Mouse (Mus musculus): ENCODE measurements around the gene Pqlc3.
A peak's percentile ranks its signal among the peaks of the same experiment; 100 is the strongest.

The Pqlc3 gene

DNA sequence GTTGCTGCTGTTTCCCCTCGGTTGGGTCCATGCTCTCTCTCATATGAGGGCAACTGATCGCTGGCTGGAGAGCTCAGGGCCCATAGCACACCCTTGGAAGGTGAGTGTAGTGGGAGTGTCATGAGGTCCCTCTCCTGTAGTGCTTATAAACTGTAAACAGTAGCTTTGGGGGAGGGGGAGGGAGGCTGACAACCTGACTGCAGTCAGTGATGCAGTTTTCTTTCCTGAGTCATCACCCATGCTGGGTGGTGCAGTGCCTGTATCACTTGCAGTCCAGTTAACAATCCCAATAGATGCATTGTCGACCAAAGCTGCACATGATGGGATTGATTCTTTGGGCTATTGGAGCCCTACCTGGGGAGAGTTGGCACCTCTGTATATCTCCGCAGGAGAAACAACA lies 1.0 kb upstream of the Pqlc3 start:
- no peak for DNase-seq

DNA sequence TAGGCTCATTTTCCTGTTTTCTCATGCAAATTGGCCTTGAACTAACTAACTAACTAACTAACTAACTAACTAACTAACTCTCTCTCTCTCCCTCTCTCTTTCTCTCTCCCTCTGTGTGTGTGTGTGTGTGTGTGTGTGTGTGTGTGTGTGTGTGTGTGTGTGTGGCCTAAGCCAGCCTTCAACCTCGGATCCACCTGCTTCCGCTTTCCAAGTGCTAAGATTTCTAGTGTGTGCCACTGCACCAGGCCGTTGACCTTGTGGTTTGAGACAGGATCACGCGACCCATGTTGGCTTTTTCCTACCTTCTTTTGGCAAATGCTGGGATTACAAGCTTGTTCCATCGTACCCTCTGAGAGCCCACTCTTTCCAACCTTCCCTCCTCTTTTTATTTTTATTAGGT lies 420 bp upstream of the Pqlc3 start:
- DNase-seq = peak; percentile 48

DNA sequence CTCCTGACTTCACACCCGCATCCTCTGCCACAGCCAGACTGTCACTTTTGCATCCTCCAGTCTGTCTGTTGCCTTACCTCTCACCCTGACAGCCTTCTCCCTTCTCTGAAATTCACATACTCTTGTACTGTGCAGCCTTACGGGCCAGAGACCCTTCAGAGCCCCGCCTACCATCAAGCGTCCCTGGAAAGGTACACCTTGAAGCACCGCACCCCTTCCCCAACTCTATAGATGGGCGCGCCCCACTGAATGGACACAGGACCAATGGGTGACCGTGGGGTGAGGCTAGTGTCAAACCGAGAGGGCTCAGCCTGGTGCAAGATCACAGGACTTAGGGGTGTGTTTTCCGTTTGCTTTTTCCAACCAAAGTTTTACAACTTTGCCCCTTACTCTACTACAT lies 1.1 kb downstream of the Pqlc3 start:
- DNase-seq = peak; percentile 29

DNA sequence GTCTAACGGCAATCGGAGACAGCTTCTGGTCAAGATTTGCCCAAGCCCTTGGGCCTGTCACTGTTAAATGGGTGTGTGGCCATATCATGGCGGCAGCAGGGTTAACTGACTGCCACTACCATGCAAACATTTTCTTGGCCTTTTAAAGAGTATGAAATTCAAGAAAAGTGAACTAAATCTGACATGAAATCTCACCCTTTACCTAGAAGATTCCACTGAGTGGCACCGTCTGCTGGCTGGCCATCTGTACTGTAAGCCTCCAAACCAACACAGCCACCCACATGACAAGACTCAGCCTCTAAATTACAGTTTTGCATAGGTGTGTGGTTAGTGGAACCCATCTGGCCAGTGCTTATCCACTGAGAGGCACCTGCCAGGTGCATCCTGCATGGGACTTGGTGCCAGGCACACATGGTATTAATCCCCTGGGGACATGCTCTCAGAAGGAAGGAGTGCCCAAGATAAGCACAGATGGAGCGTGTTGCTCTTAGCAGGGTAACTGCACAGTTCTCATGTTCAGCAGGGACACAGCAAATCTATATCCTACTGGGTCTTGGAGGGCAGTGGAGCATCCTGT lies 3.2 kb downstream of the Pqlc3 start:
- no peak for DNase-seq

DNA sequence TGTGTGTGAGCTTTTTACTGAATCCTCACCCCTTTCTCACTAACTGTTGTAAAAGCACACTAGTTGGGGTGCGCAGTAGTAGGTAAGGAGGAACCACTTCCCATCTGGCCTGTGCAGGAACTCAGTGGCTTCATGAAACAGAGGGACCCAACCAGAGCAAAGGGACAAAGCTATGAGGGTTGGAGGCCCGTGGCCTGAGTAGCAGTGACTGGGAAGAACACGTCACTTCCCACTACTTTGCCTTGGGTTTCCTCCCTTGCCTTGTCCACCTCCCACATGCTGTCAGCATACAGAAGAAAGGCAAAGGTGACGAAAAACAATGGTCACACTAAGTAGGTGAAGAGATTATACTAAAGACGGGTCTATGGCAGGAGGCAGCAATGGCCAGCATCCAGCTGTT lies 3.9 kb downstream of the Pqlc3 start:
- DNase-seq = no peak

DNA sequence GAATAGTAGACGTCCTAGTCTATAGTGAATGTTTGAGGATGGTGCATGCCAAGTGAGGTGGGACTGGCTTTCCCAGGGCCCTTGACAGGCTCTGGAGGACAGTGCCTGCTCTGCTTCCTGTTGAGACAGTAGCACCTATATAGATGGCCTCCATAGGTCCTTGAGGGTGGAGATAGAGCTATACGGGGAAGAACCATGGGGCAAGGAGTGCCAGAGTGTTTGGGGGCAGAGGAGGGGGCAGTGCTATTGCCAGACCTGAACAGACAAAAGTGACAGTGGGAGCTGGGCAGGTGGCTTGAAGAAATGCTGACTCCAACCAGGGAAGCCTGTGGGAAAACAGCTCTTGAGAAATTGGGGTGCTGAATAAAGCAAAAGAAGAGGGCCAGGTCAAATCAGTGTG lies 5.9 kb downstream of the Pqlc3 start:
- no peak for DNase-seq

DNA sequence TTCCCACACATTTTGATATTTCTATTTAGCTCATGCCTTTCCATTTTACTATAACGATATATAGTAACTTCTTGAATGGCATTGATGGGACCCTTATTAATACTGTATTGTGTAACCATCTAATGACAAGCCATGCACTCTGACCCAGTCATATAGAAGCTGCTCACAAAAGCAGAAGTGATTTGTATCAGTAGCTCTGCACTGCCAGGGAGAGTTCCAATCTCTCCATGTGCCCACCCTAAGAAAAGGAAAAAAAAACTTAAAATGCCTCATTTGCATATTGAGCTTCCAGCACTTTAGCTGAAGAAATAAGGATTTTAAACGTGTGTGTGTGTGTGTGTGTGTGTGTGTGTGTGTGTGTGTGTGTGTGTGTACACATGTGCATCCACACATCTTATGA lies 7.9 kb downstream of the Pqlc3 start:
- no peak for DNase-seq

DNA sequence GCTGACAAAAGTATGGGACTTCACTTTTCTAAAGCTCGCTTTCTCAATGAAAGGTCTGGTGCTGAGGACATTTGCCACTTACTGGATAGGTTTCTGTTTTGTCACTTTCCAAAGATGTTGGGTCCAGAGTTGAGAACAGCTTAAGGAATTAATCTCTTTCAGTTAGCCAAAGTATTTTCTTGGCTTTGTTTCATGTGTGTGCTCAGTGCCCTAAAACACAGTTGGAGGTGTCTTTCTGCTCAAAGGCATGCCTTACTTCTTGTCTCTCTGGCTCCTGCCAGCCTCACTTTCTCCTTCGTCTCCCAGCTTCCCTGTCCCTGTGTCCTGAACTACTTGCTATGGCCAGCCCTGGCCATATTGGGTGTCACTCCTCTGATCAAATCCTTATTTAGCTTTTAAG lies 8.8 kb downstream of the Pqlc3 start:
- DNase-seq = no peak

DNA sequence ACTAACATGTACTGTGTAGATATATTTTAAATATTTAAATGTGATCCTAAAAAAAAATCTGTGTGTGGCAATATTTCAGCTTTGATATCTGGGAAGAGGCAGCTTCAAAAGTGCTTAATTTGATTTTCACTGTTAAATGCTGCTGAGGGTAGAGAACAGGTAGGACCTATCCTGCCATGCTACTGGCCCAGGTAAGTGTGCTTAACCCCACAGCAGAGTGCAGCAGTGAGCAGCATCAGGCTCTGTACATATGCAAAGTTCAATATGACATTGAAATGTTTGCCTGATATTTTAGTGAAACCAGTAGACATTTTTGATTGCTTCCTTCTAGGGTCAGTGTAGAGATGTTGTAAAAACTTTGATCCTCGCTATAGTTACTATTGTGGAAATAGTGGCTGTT lies 14.4 kb downstream of the Pqlc3 start:
- DNase-seq = no peak

DNA sequence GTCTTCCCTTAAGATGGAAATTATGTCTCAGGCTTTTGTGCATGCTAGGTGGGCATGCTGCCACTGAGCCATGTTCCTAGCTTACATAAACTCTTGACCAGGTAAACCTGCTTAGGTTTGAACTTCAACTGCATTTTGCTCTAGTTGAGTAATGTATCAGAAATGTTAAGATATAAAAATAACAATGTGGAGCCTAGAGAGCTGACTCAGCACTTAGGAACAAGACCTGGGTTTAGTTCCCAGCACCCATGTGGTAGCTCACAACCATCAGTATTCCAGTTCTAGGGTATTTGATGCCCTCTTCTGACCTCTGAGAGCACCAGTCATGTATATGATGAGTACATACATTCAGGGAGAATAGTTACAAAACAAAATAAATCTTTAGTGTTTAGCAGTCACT lies 23.1 kb downstream of the Pqlc3 start:
- no peak for DNase-seq

DNA sequence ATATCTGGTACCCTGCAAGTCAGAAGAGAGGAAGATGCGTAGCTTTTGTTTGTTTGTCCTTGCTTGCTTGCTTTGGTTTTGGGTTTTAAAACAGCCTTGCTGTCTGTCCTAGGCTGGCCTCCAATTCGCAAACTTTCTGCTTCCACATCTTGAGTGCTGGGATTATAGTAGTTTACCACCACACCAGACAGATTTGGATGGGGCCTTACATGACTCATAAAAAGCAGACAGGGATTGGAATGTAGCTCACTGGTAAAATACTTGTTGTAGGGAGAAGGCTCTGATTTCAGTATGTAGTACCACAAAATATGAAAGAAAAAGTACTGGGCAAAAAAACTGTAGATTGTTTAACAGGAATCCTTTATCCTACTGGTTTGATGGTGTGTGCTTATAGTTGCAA lies 33.4 kb downstream of the Pqlc3 start:
- no peak for DNase-seq

DNA sequence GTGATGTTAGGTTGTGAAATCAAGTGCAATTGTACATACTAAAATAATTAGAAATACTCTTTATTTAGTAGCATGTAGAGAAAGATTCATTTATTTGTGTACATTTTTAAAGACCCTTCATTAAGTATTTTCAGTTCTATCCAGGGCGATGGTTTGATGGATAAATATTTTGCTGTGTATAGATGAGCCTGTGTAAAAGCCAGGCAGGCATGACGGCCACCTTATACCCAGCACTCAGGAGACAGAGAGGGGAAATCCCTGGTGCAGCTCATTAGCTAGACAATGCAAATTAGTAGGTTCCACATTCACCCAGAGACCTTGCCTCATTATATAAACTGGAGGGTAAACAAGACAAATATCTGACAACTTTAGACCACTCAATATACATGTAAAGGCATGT lies 36.9 kb downstream of the Pqlc3 start:
- no peak for DNase-seq

DNA sequence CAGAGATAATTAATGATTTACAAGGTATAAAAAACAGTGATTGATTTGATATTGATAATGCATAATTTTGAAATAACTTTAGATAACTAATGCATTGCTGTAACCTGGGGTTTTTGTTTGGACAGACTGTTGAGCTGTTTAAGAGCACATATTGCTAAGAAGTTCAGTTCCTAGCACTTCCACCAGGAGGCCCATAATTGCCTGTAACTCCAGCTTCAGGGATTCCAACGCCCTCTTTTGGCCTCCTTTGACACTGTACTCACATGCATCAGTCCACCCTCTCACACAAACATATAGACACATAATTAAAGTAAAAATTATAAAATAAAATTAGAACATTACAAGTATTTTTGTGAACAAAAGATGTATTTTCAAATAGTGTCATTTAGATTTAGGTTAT lies 41.4 kb downstream of the Pqlc3 start:
- DNase-seq = peak; percentile 30

DNA sequence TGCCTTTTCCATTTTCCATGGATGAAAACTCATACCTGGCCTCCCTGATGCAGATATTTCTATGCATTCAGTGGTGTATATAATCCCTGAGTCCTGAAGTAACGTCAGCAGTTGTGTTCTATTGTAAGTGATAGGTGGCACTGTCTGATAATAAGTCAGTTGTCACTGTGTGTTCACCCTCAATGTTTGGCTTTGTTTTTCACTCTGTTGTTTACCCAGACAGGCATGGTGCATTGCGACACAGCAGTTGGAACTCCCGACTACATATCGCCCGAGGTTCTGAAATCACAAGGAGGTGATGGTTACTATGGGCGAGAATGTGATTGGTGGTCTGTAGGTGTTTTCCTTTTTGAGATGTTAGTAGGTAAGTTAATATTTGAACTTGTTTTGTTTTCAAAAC lies 52.0 kb downstream of the Pqlc3 start:
- no peak for DNase-seq

DNA sequence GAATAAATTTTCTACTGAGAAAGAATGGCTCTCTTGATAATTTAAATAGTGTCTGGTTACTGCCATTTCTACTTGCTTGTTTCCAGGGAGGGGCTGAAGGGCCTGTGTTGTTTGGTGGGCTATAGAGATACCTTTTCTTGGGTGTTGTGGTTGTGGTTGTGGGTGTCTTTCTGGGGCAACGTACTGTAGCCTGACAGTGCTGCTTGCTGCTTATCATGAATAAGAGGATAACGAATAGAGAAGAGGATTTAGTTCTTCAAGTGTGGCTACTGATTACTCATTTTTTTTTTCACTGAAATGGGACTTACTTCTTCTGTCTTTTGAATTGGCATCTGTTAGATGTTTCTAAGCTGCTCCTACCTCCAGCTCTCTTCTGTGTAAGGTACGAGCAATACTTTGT lies 58.2 kb downstream of the Pqlc3 start:
- no peak for DNase-seq
